In genomic region chr2:6585069-6585754, GRCm38 (mm10) we compare ENCODE assay signal across 16 mouse cellular contexts.
"Had no signal": no experiment of that assay in that cellular context is flagged by ENCODE, and none has a peak within 500 bp of the region (broad histone marks: within the 10 kb centered on the region; RNA-seq: fewer than 3 reads in every experiment).

No protein-coding gene starts in this region.

- H3K9ac ChIP-seq: lung, embryonic 14.5 days; midbrain, embryonic 13.5 days; neural tube, embryonic 13.5 days; neural tube, embryonic 15.5 days; stomach, embryonic 15.5 days had no signal

- ATAC-seq: midbrain, embryonic 13.5 days; midbrain, embryonic 16.5 days had no signal

- H3K36me3 ChIP-seq: stomach, embryonic 15.5 days had no signal

- H3K4me2 ChIP-seq: lung, embryonic 14.5 days; midbrain, embryonic 13.5 days; neural tube, embryonic 13.5 days; neural tube, embryonic 15.5 days; stomach, embryonic 15.5 days had no signal

- DNase-seq: lung, adult 18-20 months; lung, embryonic 14.5 days; lung, postnatal 10 days; lung, postnatal 4 days; right cerebral cortex, postnatal 14 days; thymus, adult 2 months; thymus, postnatal 25 days; thymus, postnatal 4 days had no signal

- H3K27me3 ChIP-seq: midbrain, embryonic 13.5 days; neural tube, embryonic 13.5 days; neural tube, embryonic 15.5 days; stomach, embryonic 15.5 days had no signal

- H3K4me3 ChIP-seq: midbrain, embryonic 10.5 days; midbrain, embryonic 13.5 days; myocyte; neural tube, embryonic 13.5 days; neural tube, embryonic 15.5 days; stomach, embryonic 15.5 days had no signal

- H3K4me1 ChIP-seq: midbrain, embryonic 10.5 days; midbrain, embryonic 13.5 days; stomach, embryonic 15.5 days had no signal

- H3K27ac ChIP-seq: midbrain, embryonic 10.5 days; midbrain, embryonic 13.5 days; neural tube, embryonic 13.5 days; neural tube, embryonic 15.5 days; stomach, embryonic 15.5 days; stomach, postnatal 0 days had no signal

- H3K9me3 ChIP-seq: midbrain, embryonic 10.5 days; midbrain, embryonic 13.5 days; neural tube, embryonic 13.5 days; neural tube, embryonic 15.5 days; stomach, embryonic 15.5 days had no signal
